Mouse (Mus musculus) lung, adult 2 months (tissue): ENCODE results near the gene B4galt5. TPM values are rescaled to one million over a fixed set of nuclear protein-coding genes. Genes with fewer than 3 reads are reported as not detected.

Experiments used
- DNase-seq: peaks from one replicate; pipeline ENCODE4 v3.0.0; 2022
- H3K4me1 ChIP-seq: fragments of 200-500 bp; 2 replicates; pipeline ENCODE4 v1.6.1; 2011; ENCODE audit warnings: low read length; ENCODE audit not compliant: control insufficient read depth, insufficient read depth
- H3K4me3 ChIP-seq: fragments of 200-500 bp; replicated peaks from 2 replicates; pipeline ENCODE3; 2011; ENCODE audit warnings: low read depth, mild to moderate bottlenecking, control low read depth, low read length; ENCODE audit errors: extremely low read depth
- CTCF ChIP-seq: fragments of 200-500 bp; IDR thresholded peaks from 2 replicates; pipeline ENCODE4 v1.5.1; 2011; ENCODE audit warnings: mild to moderate bottlenecking, low read length, control low read depth; ENCODE audit not compliant: insufficient read depth
- POLR2A ChIP-seq: fragments of 200-500 bp; IDR thresholded peaks from 2 replicates; pipeline ENCODE4 v1.6.1; 2011; ENCODE audit warnings: low read depth, mild to moderate bottlenecking, control low read depth, low read length, borderline replicate concordance; ENCODE audit errors: extremely low read depth
- WGBS: fragments of 180-500 bp; shearing (Covaris S2); methylation state at CpG from one replicate; pipeline ENCODE4 v1.1.7; 2018; 5-methylcytosine and 5-hydroxymethylcytosine counted together
- polyA plus RNA-seq: library from polyadenylated mRNA; depleted of rRNA; stranded (reverse); fragments of >200 nt; gene quantifications from 2 replicates; pipeline ENCODE4 v1.2.3, GENCODE M21; 2012

Gene B4galt5
- polyA plus RNA-seq, 1 experiment: 20.5 TPM

- H3K4me3 ChIP-seq: no peak overlapping the region
- H3K4me1 ChIP-seq: no peaks in the 10 kb centered on the region
- 21% methylated on average over 6 of the region's 6 CpGs for WGBS
- no peak for TF ChIP-seq CTCF
- no peak for TF ChIP-seq POLR2A
- DNase-seq: no peak
Observed at GRCm38 (mm10) chr2:167292854-167293253, 56.1 kb downstream of the B4galt5 start.

- 73% methylated on average over 4 of the region's 4 CpGs for WGBS
- TF ChIP-seq CTCF: no peak
- TF ChIP-seq POLR2A: no peak
- Histone ChIP-seq H3K4me1 (no peaks in the 10 kb centered on the region), H3K4me3 (no peak overlapping the region)
- no peak for DNase-seq
Observed at GRCm38 (mm10) chr2:167292151-167292591, 56.8 kb downstream of the B4galt5 start.

- WGBS: 86% methylated on average over 11 of the region's 11 CpGs
- TF ChIP-seq CTCF (no peak), POLR2A (no peak)
- Histone ChIP-seq H3K4me3 (no peak overlapping the region), H3K4me1 (no peaks in the 10 kb centered on the region)
- no peak for DNase-seq
Observed at GRCm38 (mm10) chr2:167291656-167292055, 57.3 kb downstream of the B4galt5 start.

- no peak for TF ChIP-seq CTCF
- TF ChIP-seq POLR2A: no peak
- H3K4me1 ChIP-seq: no peaks in the 10 kb centered on the region
- no peak for DNase-seq
- WGBS: 93% methylated on average over 13 of the region's 13 CpGs
- H3K4me3 ChIP-seq: no peak overlapping the region
Observed at GRCm38 (mm10) chr2:167281461-167281860, 67.5 kb downstream of the B4galt5 start.

GRCm38 (mm10) chr2:167280986-167281310, 68.0 kb downstream of the B4galt5 start:
- WGBS: 74% methylated on average over 4 of the region's 4 CpGs
- no peak for TF ChIP-seq POLR2A
- no peak for TF ChIP-seq CTCF
- no peak for DNase-seq
- no peaks in the 10 kb centered on the region for H3K4me1 ChIP-seq
- H3K4me3 ChIP-seq: no peak overlapping the region

GRCm38 (mm10) chr2:167280090-167280985, 68.6 kb downstream of the B4galt5 start:
- Histone ChIP-seq H3K4me3 (no peak overlapping the region), H3K4me1 (no peaks in the 10 kb centered on the region)
- DNase-seq: peak; percentile 71
- 39% methylated on average over 26 of the region's 26 CpGs for WGBS
- TF ChIP-seq CTCF (peak; percentile 93), POLR2A (no peak)

- DNase-seq: peak; percentile 64
- no peak overlapping the region for H3K4me3 ChIP-seq
- TF ChIP-seq CTCF (peak; percentile 89), POLR2A (no peak)
- WGBS: 50% methylated on average over 17 of the region's 17 CpGs
- H3K4me1 ChIP-seq: no peaks in the 10 kb centered on the region
Observed at GRCm38 (mm10) chr2:167278751-167279526, 70.0 kb downstream of the B4galt5 start.

GRCm38 (mm10) chr2:167278011-167278410, 71.0 kb downstream of the B4galt5 start:
- WGBS: 55% methylated on average over 7 of the region's 7 CpGs
- DNase-seq: no peak
- no peaks in the 10 kb centered on the region for H3K4me1 ChIP-seq
- no peak for TF ChIP-seq CTCF
- TF ChIP-seq POLR2A: no peak
- no peak overlapping the region for H3K4me3 ChIP-seq

- DNase-seq: peak; percentile 3
- Histone ChIP-seq H3K4me3 (no peak overlapping the region), H3K4me1 (no peaks in the 10 kb centered on the region)
- TF ChIP-seq CTCF (no peak), POLR2A (no peak)
- WGBS: 71% methylated on average over 13 of the region's 13 CpGs
Observed at GRCm38 (mm10) chr2:167277026-167277425, 72.0 kb downstream of the B4galt5 start.
